Mouse (Mus musculus): Measurements from ENCODE around the gene Btbd35f15. TPM values are rescaled to one million over a fixed set of nuclear protein-coding genes. Genes with fewer than 3 reads are reported as not detected.
"Not testable (repeated sequence)": the region's sequence is repeated elsewhere in the genome, so short reads cannot be mapped to it uniquely, and the experiment has no call there.

The Btbd35f15 gene
- not detected for total RNA-seq (2021)
- long read RNA-seq, experiment 1 = 0 reads
- long read RNA-seq, experiment 2 = 0 reads

GRCm38 (mm10) chrX:33577214-33577613 lies at the start of gene Btbd35f15:
Gene Btbd35f15 (minus strand): TSS chrX:33577314.
- not testable (repeated sequence) for DNase-seq (ENCODE audit: low spot score in 2 of 2); H3K4me3 ChIP-seq; H3K27ac ChIP-seq

Other genes with a start within 250 kb of the Btbd35f15 start
- gene Btbd35f13, start 79.9 kb upstream of the Btbd35f15 start, total RNA-seq (2021) = not detected
- not detected for gene Btbd35f14, start 125.0 kb upstream of the Btbd35f15 start, total RNA-seq (2021)